Mouse (Mus musculus) naive thymus-derived CD4-positive, alpha-beta T cell, adult 2 months (primary cell): ENCODE measurements at regions not wholly inside any gene's neighbourhood (a gene's known extent, or its start where the extent isn't known, plus 50 kb on each side); places are given as distances from the start of the nearest gene placed in this dataset.

Experiments
- DNase-seq: peaks from one replicate; pipeline ENCODE4 v3.0.0-alpha.2; 2011; ENCODE audit warnings: low read depth

DNA sequence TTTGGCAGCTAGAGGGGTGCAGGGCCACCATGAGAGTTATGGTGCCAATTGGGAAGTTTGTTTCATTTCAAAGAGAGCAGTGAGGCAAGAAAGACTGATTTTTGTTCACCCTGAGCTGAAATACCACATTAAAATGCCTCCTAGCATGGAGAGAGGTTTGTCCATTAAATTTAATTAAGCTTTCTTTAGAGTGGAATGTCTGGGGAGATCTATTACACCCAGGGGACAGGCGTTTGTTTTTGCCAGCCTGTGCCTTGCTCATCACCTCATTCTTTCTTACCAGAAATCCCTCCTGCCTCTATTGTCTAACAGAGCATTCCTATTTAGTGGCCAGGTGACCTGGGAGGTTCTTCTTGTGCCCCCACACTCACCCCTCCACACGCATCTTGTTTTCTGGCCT, 55.2 kb upstream of the Rcn1 start:
- DNase-seq = no peak

DNA sequence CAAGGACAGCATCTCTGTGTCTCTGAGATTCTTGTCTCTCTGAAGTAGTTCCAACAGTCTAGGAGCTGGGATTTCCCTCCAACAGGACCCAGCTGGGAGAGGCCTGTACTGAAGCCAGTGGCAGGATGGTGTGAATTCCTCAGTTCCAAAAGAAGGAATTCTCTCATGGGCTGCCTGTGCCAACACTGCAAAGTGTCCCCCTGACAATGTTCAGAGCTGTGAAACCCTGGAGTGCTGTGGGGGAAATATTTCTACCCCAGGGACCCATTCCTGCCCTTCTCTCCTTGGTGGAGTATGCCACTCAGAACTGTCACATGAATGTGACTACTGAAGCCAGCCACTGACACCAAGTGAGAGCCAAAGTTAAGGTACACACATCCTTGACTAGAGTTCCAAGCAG, 55.7 kb upstream of the Rcn1 start:
- DNase-seq = no peak

DNA sequence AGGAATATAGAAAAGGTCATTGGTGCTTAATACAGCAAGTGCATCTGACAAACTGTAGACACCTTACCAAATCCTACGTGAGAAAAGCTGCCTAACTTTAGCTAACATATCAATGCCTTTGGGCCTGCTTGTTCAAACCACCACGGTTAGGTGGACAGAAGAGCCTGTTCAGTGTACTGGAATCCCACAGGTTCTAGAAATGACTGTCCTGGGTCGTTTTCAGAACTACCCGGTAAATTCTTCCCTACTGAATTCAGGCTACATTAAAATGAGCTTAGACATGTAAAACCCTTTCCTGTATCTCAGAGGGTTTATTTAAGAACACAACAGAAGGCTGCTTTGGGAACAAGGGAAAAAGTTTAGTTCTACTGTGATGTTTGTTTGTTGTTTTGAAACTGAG, 59.5 kb upstream of the Rcn1 start:
- no peak for DNase-seq

DNA sequence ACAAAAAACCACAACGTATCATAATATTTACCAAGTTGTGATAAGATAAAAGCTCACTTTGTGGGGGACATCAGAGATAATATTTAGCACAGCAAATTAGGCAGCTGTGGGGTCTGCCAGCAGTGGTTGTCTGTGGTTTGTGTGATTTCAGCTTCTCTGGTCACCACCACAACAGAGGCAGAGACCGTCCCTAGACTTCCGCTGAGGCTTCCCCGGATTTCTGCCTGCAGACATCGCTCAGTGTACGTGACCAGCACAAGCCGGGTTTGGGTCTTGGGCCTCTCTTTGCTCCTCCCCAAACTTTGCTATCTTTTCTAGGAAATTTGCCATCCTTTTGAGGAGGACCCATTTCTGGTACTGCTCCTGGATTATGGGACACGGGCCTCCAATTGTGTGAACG, 60.4 kb upstream of the Rcn1 start:
- DNase-seq = no peak

DNA sequence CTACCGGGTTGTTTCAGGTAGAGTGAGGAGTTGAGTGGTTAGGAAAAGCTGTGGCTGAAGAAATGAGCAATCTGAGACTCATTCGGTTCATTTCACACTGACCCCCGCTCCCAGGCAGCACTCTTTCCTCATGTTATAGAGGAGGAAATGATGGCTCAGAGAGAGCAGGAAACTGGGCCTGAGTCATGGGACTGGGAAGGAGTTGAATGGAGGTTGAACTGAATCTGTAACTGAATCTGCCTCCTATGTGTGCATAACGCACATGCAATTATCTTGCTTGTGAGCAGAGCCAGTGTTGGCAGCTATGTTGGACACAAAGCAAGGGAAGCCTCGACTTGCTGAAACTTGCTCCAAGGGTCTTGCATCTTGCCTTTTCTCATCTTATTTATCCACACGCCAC, 66.5 kb upstream of the Rcn1 start:
- no peak for DNase-seq

DNA sequence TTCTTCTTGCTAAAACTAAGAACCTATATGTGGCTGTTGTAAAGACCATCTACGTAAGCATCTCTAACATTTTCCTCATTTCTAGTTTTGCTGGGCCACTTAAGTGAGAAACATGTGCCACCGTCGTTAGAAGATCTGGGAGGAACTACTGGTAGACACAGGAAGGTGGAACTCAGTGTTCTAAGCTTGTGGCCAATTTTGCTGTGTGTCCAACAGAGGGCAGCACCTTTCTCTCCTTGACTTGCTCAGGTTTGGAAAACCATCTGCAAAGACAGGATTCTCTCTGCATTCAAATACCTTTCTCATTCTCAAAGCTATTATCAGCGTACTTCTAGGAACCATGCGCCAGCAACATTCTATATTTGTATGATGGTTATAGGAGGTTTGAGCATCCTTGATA, 69.8 kb upstream of the Rcn1 start:
- DNase-seq = peak; percentile 2

DNA sequence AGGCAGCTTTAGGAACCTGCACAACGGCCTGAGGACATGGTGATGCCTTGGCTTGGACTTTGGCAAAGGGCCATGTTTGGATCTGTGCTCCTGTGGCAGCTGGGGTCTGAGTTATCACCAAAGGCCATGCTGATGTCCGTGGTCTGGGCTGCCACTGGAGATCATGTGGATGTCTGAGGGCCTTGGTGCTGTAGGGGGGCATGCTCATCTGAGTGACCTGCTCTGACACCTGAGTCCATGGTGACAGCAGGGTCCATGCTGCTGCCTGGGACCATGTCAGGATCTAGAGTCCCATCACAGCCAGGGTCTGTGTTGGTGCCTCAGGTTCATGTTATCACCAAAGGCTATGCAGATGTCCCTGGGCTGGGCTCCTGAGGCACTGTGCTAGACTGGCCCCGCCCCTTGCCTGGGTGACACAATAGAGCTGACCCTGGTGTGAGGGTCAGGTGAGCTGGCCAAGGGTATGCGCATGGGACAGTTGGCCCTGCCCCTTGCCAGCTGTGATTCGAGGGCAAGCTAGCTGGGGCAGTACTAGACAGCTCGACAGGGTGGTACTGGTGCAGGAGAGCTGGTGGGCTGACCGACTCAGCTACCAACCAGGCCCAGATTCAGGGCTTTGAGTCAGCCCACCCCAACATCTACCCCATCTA, 77.0 kb upstream of the Rcn1 start:
- no peak for DNase-seq

DNA sequence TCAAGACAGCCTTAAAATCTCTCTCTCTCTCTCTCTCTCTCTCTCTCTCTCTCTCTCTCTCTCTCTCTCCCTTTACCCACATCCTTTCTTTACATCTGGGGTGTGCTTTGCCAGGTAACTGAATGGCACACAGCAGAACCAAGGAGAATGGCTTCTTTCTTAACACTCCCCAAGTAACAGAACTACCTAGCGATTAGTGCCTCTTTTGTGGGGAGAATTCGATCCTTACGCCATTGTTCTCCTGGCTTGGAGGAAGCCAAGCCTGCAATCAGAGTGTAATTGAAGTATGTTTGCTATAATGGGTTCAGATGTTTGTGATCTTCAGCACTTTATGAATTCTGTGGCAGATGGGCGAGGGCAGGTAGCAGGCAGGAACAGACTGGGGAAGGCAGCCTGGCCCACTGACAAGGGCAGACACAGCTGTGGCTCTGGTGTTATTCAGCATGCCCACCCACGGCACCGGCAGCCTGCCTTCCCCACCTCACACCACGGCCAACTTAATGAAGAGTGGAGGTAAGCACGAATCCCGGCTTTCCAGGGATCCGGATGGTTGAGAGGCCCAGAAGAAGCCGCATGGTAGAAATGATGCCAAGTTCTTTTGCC, 83.0 kb upstream of the Rcn1 start:
- no peak for DNase-seq

DNA sequence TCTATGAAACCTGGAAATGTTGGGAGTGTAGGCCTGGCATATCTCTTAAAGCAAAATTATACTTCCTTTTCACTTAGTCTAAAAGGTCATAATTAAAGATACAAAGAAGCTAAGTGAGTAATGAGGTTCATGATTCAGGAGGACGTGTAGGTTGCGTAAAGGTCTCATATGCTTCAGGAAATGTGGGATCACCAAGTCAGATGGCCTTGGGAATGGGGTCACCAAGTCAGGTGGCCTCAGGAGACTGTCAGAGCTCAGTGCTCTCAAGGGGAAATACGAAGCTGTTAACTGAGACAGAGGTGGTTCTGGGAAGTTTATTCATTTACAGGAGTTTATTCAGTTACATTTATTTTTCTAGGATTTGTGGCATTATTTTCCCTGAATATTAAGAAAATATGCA, 85.4 kb upstream of the Rcn1 start:
- no peak for DNase-seq

DNA sequence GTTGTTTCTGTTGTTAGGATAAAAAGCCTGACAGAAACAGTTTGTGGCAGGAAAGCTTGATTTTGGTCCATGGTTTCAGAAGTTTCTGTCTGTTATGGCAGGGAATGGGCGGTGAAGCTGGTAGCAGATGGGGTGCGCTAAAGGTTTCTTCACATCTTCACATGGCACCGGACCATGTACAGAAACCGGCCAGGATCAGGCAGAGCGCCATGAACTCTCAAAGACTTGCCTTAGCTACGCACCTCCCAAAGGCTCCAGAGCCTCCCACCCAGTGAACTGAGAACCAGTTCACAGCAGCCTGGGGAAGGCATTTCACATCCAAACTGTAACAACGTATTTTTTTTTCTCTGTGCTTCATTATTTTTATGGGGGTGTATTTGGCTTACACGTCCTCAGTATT, 86.2 kb upstream of the Rcn1 start:
- DNase-seq = no peak

DNA sequence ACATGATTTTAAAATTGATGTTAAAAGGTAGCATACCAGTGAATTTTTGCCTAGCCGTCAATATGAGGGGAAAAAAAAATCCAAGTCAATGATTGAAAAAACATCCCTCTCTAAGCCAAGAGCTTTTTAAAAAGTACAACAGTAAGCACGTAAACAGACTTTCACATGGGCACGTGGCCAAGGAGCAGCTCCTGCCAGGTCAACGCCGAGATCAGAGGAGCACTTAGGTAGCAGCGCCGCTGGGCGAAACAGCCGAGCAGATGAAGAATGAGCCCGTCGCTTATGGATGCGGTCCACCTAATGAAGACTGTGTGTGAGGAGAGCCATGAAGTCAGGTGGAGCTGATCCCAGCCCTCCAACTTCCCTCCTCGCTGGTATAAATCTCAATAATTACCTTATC, 96.7 kb upstream of the Rcn1 start:
- DNase-seq = no peak

DNA sequence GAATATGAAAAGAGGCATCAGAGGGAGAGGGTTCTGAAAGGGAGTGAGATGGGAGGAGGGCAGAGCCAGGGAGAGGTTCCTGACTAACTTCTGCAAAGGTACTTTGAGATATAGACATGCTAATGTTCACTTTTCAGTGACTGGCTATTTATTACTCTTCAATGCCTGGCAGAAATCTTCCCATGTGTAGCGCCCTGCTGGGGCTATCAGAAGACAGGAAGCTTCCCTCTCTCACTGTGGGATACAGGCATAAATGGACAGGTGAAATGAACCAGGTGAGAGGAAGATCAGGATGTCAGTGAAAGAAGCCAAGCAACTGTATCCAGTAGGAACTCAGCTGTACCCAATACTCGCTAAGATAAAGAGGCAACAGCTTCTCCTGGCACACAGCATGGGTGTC, 105.1 kb upstream of the Rcn1 start:
- no peak for DNase-seq

DNA sequence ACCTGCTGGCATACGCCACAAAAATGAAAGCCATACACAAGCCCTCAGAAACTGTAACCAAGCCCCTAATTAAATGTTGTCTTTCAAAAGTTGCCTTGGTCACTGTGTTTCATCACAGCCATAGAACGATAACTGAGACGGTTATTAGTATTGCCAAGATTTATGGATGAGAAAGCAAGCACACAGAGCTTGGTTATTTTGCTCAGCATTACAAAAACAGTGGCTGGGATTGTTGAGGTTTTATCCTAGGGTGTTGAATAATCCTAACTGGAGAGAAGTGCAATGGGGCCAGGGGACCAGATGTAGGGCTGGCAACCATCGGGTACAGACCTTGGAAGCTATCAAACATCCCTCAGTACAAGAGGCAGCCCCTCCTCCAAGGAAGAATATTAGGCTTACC, 106.4 kb upstream of the Rcn1 start:
- no peak for DNase-seq

DNA sequence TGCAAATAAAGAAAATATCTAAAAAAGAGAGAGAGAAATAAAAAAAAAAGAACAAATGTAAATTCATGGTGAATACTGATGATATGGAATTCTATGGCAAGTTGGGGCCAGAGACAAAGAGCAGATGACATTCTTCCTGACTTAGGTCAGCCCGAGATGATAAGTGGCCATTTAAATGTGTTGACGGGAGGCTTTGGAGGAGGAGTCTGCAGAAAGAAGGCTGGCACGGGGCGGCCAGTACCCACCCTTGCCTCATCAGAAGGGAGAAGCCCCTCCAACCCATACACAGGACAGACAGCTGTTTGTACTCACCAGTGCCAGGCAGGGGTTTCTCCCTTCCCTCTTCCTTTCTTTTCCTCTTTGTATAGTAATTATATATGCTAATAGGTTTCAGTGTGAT, 108.0 kb upstream of the Rcn1 start:
- no peak for DNase-seq

DNA sequence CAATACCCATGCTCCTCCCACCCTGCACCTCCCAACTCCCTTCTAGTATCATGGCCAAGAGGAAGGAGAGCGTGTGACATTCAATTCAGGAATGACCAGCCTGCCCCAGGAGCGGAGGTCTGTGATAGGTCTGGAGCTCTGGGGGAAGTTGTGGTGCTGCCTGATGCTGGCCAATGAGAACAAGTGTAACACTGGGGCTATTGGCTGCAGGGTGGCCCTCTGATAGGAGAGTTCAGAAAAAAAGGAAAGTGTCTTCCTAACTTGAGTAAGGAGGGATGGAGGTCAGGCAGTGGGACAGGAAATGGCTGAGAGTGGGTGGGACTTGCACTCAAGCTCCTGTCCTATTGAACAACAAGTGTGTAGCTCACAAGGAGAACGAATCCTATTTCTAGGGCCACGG, 111.7 kb upstream of the Rcn1 start:
- DNase-seq = no peak

DNA sequence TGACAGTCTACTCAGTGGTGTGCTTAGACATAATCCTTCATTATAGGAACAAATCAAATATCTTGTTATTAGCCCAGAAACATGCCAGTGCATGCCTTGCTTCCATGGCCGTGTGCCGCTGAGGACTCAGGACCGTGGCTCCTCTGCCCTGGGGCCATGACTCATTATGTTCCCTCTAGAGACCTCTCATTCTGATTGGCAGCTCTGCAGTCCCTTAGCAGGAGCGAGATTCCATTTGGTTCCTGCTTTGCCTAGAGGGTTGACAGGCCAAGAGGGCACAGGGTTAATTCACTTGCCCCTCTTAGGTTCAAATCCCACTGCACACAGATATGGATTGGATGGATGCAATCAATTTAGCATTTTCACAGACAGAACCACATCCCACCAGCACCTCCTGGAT, 112.6 kb upstream of the Rcn1 start:
- DNase-seq = no peak

DNA sequence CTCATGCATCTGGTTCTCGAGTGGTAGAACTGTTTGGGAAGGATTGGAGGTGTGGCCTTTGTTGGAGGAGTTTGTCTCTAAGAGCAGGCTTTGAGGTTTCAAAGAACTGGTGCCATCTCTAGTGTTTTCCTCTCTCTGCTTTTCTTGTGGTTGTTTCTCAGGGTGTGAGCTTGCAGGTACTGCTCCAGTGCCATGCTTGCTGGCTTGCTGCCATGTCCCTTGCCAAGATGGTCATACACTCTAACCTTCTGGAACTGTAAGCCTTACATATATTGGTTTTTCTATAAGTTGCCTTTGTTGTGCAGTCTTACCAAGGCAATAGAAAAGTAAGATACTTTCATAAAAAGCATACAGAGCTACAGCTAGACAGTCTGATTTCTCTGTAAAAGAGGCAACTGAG, 115.1 kb upstream of the Rcn1 start:
- no peak for DNase-seq

DNA sequence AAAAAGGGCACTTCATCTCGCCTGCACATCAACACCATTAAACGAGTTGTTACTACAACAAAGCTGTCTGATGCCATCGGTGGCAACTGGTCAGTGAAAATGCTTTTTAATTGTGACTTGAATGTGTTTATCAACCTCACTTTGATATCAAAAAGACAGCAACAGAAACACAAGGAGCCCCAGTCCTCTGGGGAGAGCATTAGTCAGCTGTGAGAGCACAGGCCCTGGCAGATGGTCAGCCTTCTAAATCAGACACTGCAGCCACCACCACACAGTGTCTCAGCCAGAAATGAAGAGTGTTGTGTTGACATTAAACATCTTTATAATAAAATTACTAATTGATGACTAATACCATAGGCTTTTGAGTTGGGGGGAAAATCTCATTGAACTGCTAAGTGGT, 115.8 kb upstream of the Rcn1 start:
- no peak for DNase-seq

DNA sequence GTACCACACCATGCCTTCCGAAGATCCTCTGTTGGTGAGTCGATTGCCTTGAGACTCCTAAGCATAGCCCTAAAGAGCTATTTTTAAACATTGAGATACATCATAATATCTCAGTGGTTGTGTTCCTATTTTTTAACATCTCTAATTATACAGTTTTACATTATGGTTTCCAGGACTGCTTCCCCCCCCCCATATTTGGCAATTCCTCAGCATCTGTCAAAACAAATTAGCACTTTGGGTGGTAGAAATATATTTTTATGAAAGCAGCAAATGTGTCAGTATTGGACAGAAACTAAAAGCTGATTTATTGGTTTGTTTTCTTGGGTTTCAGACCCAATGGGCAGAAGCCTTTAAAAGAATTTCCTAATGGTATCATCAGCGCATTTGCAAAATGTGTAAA, 116.2 kb upstream of the Rcn1 start:
- DNase-seq = no peak

DNA sequence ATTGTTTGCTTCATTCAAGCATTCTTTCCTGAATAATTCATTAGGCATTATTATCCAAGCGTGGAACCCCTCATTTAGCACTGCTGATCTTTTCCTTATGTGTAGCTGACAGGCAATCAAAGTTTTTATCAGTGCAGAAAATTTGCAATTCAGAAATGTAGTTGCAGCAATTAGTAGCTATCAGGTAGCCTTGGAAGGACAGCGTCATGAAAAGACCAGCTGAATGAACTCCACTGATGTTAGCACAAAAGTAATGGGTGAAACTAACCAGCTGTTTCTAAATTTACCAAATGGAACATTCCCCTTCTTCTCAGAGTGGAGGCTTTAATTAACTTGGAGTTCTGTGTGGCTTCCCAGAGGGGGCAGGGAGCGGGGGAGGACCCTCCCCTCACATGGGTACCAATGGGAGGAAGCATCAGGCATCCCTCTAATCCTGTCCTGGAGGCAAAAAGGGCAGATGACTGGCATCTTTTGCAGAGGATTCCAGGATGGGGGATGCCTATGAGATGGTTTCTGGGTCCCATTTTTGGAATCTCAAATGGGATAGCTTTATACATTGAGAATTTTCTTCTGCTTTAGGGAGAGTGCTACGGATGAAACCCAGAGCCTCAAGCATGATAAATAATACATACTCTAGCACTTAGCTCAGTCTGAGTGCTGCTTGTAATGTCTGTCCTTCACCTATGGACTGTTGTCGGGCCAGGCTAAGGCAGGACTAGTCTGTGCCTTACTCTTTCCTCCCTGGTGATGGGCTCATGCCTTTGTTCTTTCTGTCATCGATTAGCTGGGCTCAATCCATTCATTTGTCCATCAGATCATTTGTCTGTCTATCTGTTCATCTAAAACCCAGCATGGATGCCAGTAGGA, 117.4 kb upstream of the Rcn1 start:
- no peak for DNase-seq

DNA sequence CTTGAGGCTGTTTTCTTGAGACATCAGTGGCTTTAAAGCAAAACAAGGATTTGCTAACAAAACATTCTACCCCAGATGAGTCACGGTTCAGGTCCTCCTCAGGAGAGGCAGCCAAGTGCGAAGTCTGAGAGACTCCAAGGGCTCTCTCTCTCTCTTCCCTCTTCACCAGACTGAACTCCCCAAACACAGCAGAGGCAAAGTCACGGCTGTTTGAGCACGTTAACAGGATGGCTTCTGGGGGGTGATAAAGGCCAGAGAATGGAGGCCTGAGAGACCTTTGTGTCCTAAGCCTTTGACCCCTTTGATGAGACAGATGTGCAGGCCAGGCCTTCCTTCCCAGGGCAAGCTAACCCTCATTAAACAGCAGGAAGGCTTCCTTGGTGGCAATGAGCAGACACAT, 122.7 kb upstream of the Rcn1 start:
- DNase-seq = no peak

DNA sequence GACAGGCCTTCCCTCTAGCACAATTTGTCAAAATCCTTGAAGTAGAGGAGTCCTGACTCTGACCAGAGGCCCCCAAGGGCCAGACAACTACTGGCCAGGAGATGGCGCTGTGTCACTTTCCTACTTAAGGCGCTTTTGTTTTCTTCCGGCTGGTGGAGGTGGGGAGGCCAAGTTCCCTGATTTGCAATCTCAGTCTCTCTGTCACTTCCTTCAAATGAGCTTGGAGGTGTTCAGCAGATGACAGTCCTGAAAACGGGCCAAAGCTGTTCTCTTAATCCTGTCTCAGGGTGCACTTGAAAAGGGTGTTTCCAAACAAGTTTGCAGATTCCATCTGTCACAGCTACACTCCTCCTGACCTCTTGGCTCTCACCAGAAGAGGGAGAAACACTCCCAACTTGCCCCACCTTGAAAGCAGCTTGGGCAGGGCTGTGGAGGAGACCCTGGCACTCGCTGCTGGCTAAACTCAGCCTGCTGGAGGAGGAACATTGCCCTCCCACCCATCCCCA, 124.2 kb upstream of the Rcn1 start:
- DNase-seq = peak; percentile 4

DNA sequence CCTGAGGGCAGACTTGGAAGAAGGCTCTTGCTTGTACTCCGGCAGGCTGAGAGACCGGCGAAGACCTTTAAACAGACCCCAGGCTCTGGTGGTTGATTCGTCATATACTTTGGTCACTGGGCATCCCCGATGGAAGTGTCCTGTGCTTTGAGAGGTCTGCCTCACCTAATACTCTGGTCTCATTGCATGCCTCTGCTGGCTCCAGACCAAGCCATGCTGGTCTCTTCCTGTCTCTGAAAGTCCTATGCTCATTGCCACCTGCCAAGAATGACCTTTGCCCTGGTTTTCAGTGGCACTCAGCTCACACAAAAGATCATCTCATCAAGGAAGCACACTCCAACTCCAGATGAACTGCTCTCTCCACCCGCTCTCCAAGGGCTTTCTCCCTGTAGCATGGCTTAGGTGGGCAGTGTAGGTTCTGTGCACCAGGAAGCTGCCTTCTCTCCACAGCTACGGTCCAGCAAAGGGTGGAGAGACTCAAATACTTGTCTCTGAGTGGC, 126.0 kb upstream of the Rcn1 start:
- DNase-seq = no peak
